Mouse (Mus musculus): ENCODE data around the gene Zzz3.

DNA sequence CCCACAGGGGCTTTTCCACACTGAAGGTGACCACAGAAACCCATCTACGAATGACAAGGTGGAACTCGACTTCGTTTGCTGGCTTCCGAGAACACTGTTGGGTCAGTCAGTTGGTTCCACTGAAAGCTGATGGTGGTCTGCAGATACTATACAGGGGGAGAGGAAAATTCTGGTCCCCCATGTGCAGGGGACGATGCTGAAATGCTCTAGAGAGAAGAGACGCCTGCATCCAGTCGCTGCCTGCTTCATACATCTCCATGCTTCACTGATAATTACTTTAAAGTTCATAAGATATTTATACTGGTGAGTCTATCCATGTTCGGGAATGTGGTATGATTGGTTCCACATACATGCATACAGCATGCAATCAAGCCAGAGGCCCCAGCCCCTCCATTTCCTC is 86.9 kb downstream of the Zzz3 start:
- TF ChIP-seq CTCF (IDR thresholded peaks at IDR 0.05; ENCODE audit: extremely low read depth, insufficient read length, insufficient replicate concordance, low read depth, low read length) (no peak), POLR2A (IDR thresholded peaks at IDR 0.05; ENCODE audit: low read depth, low read length) (no peak)
